ENCODE assay signal across 23 mouse cellular contexts in genomic region chr1:92317131-92317530, GRCm38 (mm10).
DNase-seq lines count a peak whose midpoint lies in the region; ATAC-seq lines count a peak whose summit lies in the region.
"Had no signal": no experiment of that assay in that cellular context is flagged by ENCODE, and none has a peak within 500 bp of the region (broad histone marks: within the 10 kb centered on the region; RNA-seq: fewer than 3 reads in every experiment).

No protein-coding gene starts in this region.

- intact Hi-C loops in heart, postnatal 36 days (cut with DNase I) = no loop called here

- no peaks in the 10 kb centered on the region for H3K9me3 ChIP-seq in intestine, embryonic 15.5 days
- H3K9me3 ChIP-seq: embryonic facial prominence, embryonic 10.5 days; embryonic facial prominence, embryonic 13.5 days; forebrain, embryonic 13.5 days; hindbrain, embryonic 10.5 days; hindbrain, embryonic 13.5 days had no signal

- H3K4me1 ChIP-seq in intestine, embryonic 15.5 days (replicated peaks) = 0 out of 2 replicates have a peak, but pooled peaks cover 2% of the 10 kb centered on the region

- H3K4me2 ChIP-seq in intestine, embryonic 15.5 days (replicated peaks) = no peak overlapping the region
- H3K4me2 ChIP-seq: embryonic facial prominence, embryonic 13.5 days; forebrain, embryonic 13.5 days; hindbrain, embryonic 13.5 days had no signal

- H3K27me3 ChIP-seq in intestine, embryonic 15.5 days (replicated peaks) = no peaks in the 10 kb centered on the region
- H3K27me3 ChIP-seq: forebrain, embryonic 13.5 days had no signal

- ATAC-seq in intestine, embryonic 15.5 days = peak; percentile 90

- peak; percentile 74 for DNase-seq in heart, adult 11 months
- no peak for DNase-seq in heart, postnatal 36 days
- peak; percentile 62 for DNase-seq in large intestine, adult 2 months (ENCODE audit: low read depth, low spot score)
- DNase-seq in adrenal gland, adult 2 months = no peak
- no peak for DNase-seq in liver
- DNase-seq in frontal cortex, postnatal 25 days (ENCODE audit: low spot score in 2 of 2) = no peak
- DNase-seq: adrenal gland, postnatal 14 days; B cell, adult 2 months; cerebellum, adult 11 months; cerebellum, adult 8-10 months; cerebellum, postnatal 10 days; cerebellum, postnatal 36 days; embryo, embryonic 11 days; forebrain, postnatal 0 days; gastrocnemius, postnatal 36 days; kidney, adult 11 months had no signal

- no peaks in the 10 kb centered on the region for H3K36me3 ChIP-seq in intestine, embryonic 15.5 days
- H3K36me3 ChIP-seq: embryonic facial prominence, embryonic 10.5 days; embryonic facial prominence, embryonic 13.5 days; hindbrain, embryonic 10.5 days; hindbrain, embryonic 13.5 days had no signal

- H3K4me3 ChIP-seq in intestine, embryonic 15.5 days (replicated peaks) = no peak overlapping the region
- H3K4me3 ChIP-seq: embryonic facial prominence, embryonic 10.5 days; embryonic facial prominence, embryonic 13.5 days; erythroblast, embryonic 14.5 days; forebrain, embryonic 13.5 days; hindbrain, embryonic 10.5 days; hindbrain, embryonic 13.5 days had no signal

- H3K9ac ChIP-seq in intestine, embryonic 15.5 days = no peak overlapping the region
- H3K9ac ChIP-seq: embryonic facial prominence, embryonic 13.5 days; forebrain, embryonic 13.5 days; forebrain, postnatal 0 days; hindbrain, embryonic 13.5 days had no signal

- 78% methylated on average over 4 of the region's 4 CpGs for WGBS in intestine, embryonic 15.5 days
- WGBS in large intestine, adult 2 months = 67% methylated on average over 4 of the region's 4 CpGs

- no peak overlapping the region for H3K27ac ChIP-seq in intestine, embryonic 15.5 days
- H3K27ac ChIP-seq: forebrain, embryonic 13.5 days; hindbrain, embryonic 13.5 days had no signal

Comparison
In these comparisons a context has a peak if more than half of its experiments do, and no peak if none do; other contexts are left out.
1. DNase-seq: peak in heart, adult 11 months (single experiment) and large intestine, adult 2 months (single experiment); none in heart, postnatal 36 days (0 of 2), adrenal gland, adult 2 months (single experiment), liver (single experiment) and frontal cortex, postnatal 25 days (0 of 2).